Mouse (Mus musculus): ENCODE measurements around the gene Frmd5. TPM values are rescaled to one million over a fixed set of nuclear protein-coding genes. Genes with fewer than 3 reads are reported as not detected.

Frmd5 gene
- polyA plus RNA-seq, 1 experiment from 2014 or later: 1.5 TPM

DNA sequence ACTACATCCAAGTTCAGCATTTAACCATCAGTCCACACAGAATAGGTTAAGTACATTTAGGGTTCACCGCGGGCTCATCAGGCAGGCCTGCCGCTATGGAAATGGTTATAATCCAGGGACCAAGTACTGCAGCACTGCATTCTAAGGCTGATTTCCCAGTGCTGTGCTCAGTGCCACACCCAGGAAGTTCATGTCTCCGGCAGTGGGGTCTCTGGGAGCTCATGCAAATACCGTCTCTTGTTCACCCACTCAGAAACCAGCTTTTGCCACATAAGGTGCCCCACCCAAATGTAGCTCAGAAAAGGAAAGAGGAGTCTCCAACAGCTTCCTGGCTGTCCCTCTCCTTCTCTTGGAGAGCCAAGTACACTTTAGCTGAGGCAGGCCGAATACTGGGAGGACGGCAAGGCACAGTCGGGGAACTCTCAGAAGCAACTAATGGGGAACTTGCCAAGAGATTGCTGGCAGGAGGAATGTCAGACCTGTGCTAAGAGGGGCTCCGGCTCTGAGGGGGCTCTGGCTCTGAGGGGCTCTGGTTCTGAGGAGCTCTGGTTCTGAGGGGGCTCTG, 232.7 kb downstream of the Frmd5 start:
- DNase-seq (ENCODE audit: low spot score) (no peak), ATAC-seq (ENCODE audit: low FRiP score, low TSS enrichment) (no peak)
- Histone ChIP-seq H3K9me3 (ENCODE audit: control insufficient read depth, low read length) (no peaks in the 10 kb centered on the region), H3K4me3 (ENCODE audit: low read depth, low read length) (no peak overlapping the region), H3K4me1 (replicated peaks; ENCODE audit: control insufficient read depth, insufficient read depth) (no peaks in the 10 kb centered on the region), H3K27me3 (ENCODE audit: control insufficient read depth, insufficient read depth, low read length) (no peaks in the 10 kb centered on the region), H3K9ac (ENCODE audit: low read length) (no peak overlapping the region), H3K27ac (replicated peaks) (no peak overlapping the region), H3K36me3 (ENCODE audit: control insufficient read depth, insufficient read depth, low read length) (no peaks in the 10 kb centered on the region), H3K4me2 (replicated peaks; ENCODE audit: low read depth) (no peak overlapping the region)
- no peak for TF ChIP-seq EP300 (optimal IDR thresholded peaks at IDR 0.05)
- TF ChIP-seq CTCF (IDR thresholded peaks at IDR 0.05; ENCODE audit: low read depth): no peak
- 47% methylated on average over 9 of the region's 9 CpGs for WGBS

DNA sequence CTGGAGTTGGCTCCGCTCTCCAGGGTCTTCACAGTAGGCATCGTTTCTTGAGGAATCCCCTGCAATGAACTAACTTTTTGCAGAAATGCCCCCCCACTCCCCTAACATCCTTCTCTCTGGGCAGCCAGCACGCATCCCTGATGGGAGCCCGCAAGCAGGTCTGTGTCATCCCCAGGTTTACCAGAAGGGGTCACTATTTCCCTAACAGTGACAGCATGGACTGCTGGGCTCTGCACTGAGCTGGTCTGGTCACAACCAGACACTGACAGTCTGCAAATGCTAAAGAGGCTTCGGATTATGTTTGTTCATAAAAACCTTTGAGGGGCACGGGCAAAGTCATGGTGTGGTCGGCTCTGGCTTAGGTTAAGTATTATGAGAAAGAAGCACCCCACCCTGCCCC, 235.1 kb downstream of the Frmd5 start:
- TF ChIP-seq EP300 (optimal IDR thresholded peaks at IDR 0.05) (no peak), CTCF (IDR thresholded peaks at IDR 0.05; ENCODE audit: low read depth) (peak; percentile 98)
- H3K36me3 ChIP-seq (ENCODE audit: control insufficient read depth, insufficient read depth, low read length): no peaks in the 10 kb centered on the region
- no peak overlapping the region for H3K27ac ChIP-seq (replicated peaks)
- ATAC-seq (ENCODE audit: low FRiP score, low TSS enrichment): peak; percentile 83
- no peaks in the 10 kb centered on the region for H3K27me3 ChIP-seq (ENCODE audit: control insufficient read depth, insufficient read depth, low read length)
- no peaks in the 10 kb centered on the region for H3K4me1 ChIP-seq (replicated peaks; ENCODE audit: control insufficient read depth, insufficient read depth)
- peak; percentile 80 for DNase-seq (ENCODE audit: low spot score)
- WGBS: 12% methylated on average over 7 of the region's 7 CpGs
- H3K9me3 ChIP-seq (ENCODE audit: control insufficient read depth, low read length): no peaks in the 10 kb centered on the region
- H3K4me3 ChIP-seq (ENCODE audit: low read depth, low read length): no peak overlapping the region
- no peak overlapping the region for H3K4me2 ChIP-seq (replicated peaks; ENCODE audit: low read depth)
- H3K9ac ChIP-seq (ENCODE audit: low read length): no peak overlapping the region

DNA sequence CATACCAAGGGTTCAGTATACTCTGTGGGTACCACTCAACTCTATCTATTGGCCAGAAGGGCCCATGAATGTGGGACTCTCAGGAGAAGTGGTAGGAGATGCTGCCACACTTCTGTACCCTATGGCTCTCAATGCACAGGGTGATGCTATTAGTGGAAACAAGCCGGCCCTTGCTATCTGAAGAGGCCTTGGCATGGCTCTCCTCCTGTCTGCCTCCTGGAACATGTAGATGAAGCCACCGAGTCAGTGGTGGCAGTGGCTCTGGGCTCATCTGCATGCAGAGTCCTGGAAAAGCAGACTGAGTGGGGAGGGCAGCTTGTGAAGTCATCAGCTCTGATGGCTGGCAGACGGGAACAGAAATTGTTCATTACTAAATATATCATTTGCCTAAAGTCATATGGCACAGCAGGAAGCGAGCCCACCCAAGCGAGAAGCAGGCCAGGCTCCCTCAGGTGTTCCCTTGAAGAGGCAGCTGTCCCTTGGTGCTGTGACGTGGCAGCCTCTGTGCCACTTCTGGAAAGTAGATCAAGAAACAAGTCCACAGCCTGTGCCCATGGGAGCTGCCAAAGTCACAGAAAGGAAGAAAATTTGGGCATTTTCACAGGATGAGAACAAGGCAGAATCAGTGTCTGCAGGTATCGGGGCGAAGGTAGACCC, 235.8 kb downstream of the Frmd5 start:
- Histone ChIP-seq H3K27me3 (ENCODE audit: control insufficient read depth, insufficient read depth, low read length) (no peaks in the 10 kb centered on the region), H3K9me3 (ENCODE audit: control insufficient read depth, low read length) (no peaks in the 10 kb centered on the region), H3K9ac (ENCODE audit: low read length) (no peak overlapping the region), H3K36me3 (ENCODE audit: control insufficient read depth, insufficient read depth, low read length) (no peaks in the 10 kb centered on the region), H3K27ac (replicated peaks) (no peak overlapping the region), H3K4me2 (replicated peaks; ENCODE audit: low read depth) (no peak overlapping the region), H3K4me1 (replicated peaks; ENCODE audit: control insufficient read depth, insufficient read depth) (no peaks in the 10 kb centered on the region), H3K4me3 (ENCODE audit: low read depth, low read length) (no peak overlapping the region)
- 78% methylated on average over 8 of the region's 8 CpGs for WGBS
- TF ChIP-seq EP300 (optimal IDR thresholded peaks at IDR 0.05): no peak
- no peak for TF ChIP-seq CTCF (IDR thresholded peaks at IDR 0.05; ENCODE audit: low read depth)
- DNase-seq (ENCODE audit: low spot score) (no peak), ATAC-seq (ENCODE audit: low FRiP score, low TSS enrichment) (no peak)

DNA sequence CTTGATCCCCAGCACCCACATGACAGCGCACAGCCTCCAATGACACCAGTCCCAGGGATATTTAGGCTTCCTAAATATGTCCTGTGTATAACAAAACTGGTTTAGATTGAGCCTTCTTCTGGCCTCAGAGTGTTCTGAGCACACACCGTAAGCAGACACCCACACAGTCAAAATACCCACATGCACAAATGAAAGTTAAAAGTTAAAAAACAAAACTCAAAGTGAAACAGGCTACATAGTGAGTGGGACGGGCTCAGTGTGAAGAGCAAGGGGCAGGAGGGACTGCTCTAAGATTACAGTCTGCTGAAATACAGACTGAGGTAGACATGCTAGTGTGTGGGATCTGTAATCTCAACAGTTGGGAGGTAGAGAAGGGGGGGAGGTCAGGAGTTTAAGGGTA, 236.8 kb downstream of the Frmd5 start:
- no peak overlapping the region for H3K27ac ChIP-seq (replicated peaks)
- WGBS: 80% methylated on average over 3 of the region's 3 CpGs
- no peaks in the 10 kb centered on the region for H3K4me1 ChIP-seq (replicated peaks; ENCODE audit: control insufficient read depth, insufficient read depth)
- no peaks in the 10 kb centered on the region for H3K9me3 ChIP-seq (ENCODE audit: control insufficient read depth, low read length)
- H3K27me3 ChIP-seq (ENCODE audit: control insufficient read depth, insufficient read depth, low read length): no peaks in the 10 kb centered on the region
- H3K4me2 ChIP-seq (replicated peaks; ENCODE audit: low read depth): no peak overlapping the region
- no peak for TF ChIP-seq CTCF (IDR thresholded peaks at IDR 0.05; ENCODE audit: low read depth)
- DNase-seq (ENCODE audit: low spot score): no peak
- H3K9ac ChIP-seq (ENCODE audit: low read length): no peak overlapping the region
- ATAC-seq (ENCODE audit: low FRiP score, low TSS enrichment): no peak
- no peak overlapping the region for H3K4me3 ChIP-seq (ENCODE audit: low read depth, low read length)
- no peaks in the 10 kb centered on the region for H3K36me3 ChIP-seq (ENCODE audit: control insufficient read depth, insufficient read depth, low read length)

DNA sequence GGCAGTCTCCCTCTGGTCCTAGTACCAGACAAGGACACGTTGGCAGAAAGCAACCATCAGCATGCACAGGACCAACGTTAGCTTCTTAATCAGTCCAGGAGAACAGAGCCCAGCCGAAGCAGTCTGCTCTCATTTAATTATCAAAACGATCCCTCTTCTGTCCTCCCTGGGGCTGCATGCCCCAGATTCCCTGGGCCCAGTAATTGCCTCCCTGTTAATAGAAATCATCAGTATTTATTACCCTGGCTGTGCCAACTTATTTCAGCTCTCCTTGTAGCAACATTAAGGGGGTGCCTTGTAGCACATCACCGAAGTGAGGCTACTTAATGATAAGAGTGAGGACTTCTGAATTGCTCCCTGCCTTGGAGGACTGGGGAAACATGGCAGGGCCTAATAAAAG, 241.0 kb downstream of the Frmd5 start:
- H3K4me3 ChIP-seq (ENCODE audit: low read depth, low read length): no peak overlapping the region
- TF ChIP-seq CTCF (IDR thresholded peaks at IDR 0.05; ENCODE audit: low read depth): no peak
- TF ChIP-seq EP300 (optimal IDR thresholded peaks at IDR 0.05): no peak
- H3K4me2 ChIP-seq (replicated peaks; ENCODE audit: low read depth): no peak overlapping the region
- H3K27ac ChIP-seq (replicated peaks): no peak overlapping the region
- H3K4me1 ChIP-seq (replicated peaks; ENCODE audit: control insufficient read depth, insufficient read depth): no peaks in the 10 kb centered on the region
- DNase-seq (ENCODE audit: low spot score) (no peak), ATAC-seq (ENCODE audit: low FRiP score, low TSS enrichment) (no peak)
- H3K9me3 ChIP-seq (ENCODE audit: control insufficient read depth, low read length): no peaks in the 10 kb centered on the region
- H3K27me3 ChIP-seq (ENCODE audit: control insufficient read depth, insufficient read depth, low read length): no peaks in the 10 kb centered on the region
- H3K36me3 ChIP-seq (ENCODE audit: control insufficient read depth, insufficient read depth, low read length): no peaks in the 10 kb centered on the region
- WGBS: 80% methylated on average over 5 of the region's 5 CpGs
- no peak overlapping the region for H3K9ac ChIP-seq (ENCODE audit: low read length)

DNA sequence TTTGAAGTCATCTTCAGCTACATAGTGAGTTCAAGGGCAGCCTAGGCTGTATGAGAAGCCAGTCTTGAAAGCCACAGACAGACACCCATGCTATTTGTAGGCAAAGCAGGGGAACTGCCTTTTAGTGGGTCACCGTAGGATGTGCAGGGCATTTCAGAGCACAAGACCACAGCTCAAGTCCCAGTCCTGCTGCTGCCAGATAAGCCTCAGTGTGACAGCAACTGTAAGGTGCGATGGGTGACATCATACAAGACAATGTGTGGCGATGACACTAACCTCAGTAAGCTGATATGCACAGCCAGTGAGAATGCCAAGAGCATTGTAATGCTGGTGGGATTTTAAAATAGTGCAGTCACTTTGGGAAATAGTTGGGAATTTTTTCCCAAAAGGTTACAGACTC, 243.8 kb downstream of the Frmd5 start:
- ATAC-seq (ENCODE audit: low FRiP score, low TSS enrichment) (no peak), DNase-seq (ENCODE audit: low spot score) (no peak)
- Histone ChIP-seq H3K27me3 (ENCODE audit: control insufficient read depth, insufficient read depth, low read length) (no peaks in the 10 kb centered on the region), H3K27ac (replicated peaks) (no peak overlapping the region), H3K4me1 (replicated peaks; ENCODE audit: control insufficient read depth, insufficient read depth) (no peaks in the 10 kb centered on the region), H3K4me2 (replicated peaks; ENCODE audit: low read depth) (no peak overlapping the region), H3K9me3 (ENCODE audit: control insufficient read depth, low read length) (no peaks in the 10 kb centered on the region), H3K4me3 (ENCODE audit: low read depth, low read length) (no peak overlapping the region), H3K36me3 (ENCODE audit: control insufficient read depth, insufficient read depth, low read length) (no peaks in the 10 kb centered on the region), H3K9ac (ENCODE audit: low read length) (no peak overlapping the region)
- TF ChIP-seq CTCF (IDR thresholded peaks at IDR 0.05; ENCODE audit: low read depth) (no peak), EP300 (optimal IDR thresholded peaks at IDR 0.05) (no peak)
- WGBS: 89% methylated on average over 3 of the region's 3 CpGs

Measured in stomach, postnatal 0 days (tissue).